Mouse (Mus musculus) midbrain, embryonic 11.5 days (tissue): ENCODE data around the gene Gm45716. TPM values are rescaled to one million over a fixed set of nuclear protein-coding genes. Genes with fewer than 3 reads are reported as not detected.

Experiments used
- ATAC-seq: fragments of 200-750 bp; cut with Nextera tagmentation; 2 replicates; pipeline ENCODE4 v1.8.0; 2017; ENCODE audit warnings: moderate TSS enrichment, moderate library complexity; ENCODE audit not compliant: low FRiP score
- DNase-seq: peaks from one replicate; pipeline ENCODE4 v3.0.0; 2015; ENCODE audit warnings: low spot score; ENCODE audit errors: missing footprints
- H3K27ac ChIP-seq: fragments of 300-500 bp; sonication (generic); 2 replicates; pipeline ENCODE4 v1.5.1; 2014; ENCODE audit warnings: low read depth, low read length
- H3K27me3 ChIP-seq: fragments of 300-500 bp; sonication (generic); 2 replicates; pipeline ENCODE4 v1.6.1; 2014; ENCODE audit warnings: mild to moderate bottlenecking, low read length, moderate library complexity, mixed read lengths; ENCODE audit not compliant: control insufficient read depth, insufficient read depth
- H3K36me3 ChIP-seq: fragments of 300-500 bp; sonication (generic); 2 replicates; pipeline ENCODE4 v1.6.1; 2014; ENCODE audit warnings: mild to moderate bottlenecking, low read length, moderate library complexity, mixed read lengths; ENCODE audit not compliant: control insufficient read depth, insufficient read depth
- H3K4me1 ChIP-seq: fragments of 300-500 bp; sonication (generic); 2 replicates; pipeline ENCODE4 v1.6.1; 2014; ENCODE audit warnings: low read length; ENCODE audit not compliant: control insufficient read depth, insufficient read depth
- H3K4me2 ChIP-seq: fragments of 300-500 bp; sonication (generic); 2 replicates; pipeline ENCODE4 v1.6.1; 2014; ENCODE audit warnings: mild to moderate bottlenecking, moderate library complexity
- H3K4me3 ChIP-seq: fragments of 300-500 bp; sonication (generic); 2 replicates; pipeline ENCODE4 v1.5.1; 2014; ENCODE audit warnings: low read depth, low read length
- H3K9ac ChIP-seq: fragments of 300-500 bp; sonication (generic); 2 replicates; pipeline ENCODE4 v1.6.1; 2014; ENCODE audit warnings: low read length
- H3K9me3 ChIP-seq: fragments of 300-500 bp; sonication (generic); 2 replicates; pipeline ENCODE4 v1.6.1; 2016; ENCODE audit warnings: low read length; ENCODE audit not compliant: control insufficient read depth
- WGBS: fragments of 180-500 bp; shearing (Covaris S2); extraction: QIAGEN DNeasy Blood & Tissue Kit; methylation state at CpG from one replicate; pipeline ENCODE4 v1.1.7; 2014; 5-methylcytosine and 5-hydroxymethylcytosine counted together
- polyA plus RNA-seq: library from polyadenylated mRNA; unstranded; fragments of >200 nt; fragmentation: Nextera tagmentation; extraction: Ambion mirVana; gene quantifications from 2 replicates; pipeline ENCODE4 v1.2.1, GENCODE M21; 2014

The Gm45716 gene
- 19.3 and 20.4 TPM in 2 replicates for polyA plus RNA-seq

DNA sequence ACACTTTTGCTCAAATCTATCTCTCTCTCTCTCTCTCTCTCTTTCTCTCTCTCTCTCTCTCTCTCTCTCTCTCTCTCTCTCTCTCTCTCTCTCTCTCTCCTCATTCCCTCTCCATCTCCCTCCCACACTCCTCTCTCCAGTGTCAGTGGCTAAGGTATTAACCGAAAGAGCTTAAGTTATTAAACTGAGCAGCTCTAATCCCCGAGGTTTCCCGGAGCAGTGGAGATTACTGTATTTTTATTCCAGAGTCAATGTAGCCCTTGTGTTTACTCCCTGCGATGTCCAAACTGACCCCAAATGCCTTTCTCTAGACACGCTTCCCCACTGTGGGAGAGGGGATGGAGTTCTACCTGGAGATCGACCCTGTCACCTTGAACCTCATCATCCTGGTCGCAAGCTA is at the start of gene Gm45716:
Gm45716 (plus strand) TSS at position 243 of the 400 bp plus-strand sequence.
- Histone ChIP-seq H3K4me2 (no peak within 1 kb of the TSS), H3K9me3 (no peaks in the 10 kb centered on the region), H3K36me3 (no peaks in the 10 kb centered on the region), H3K4me3 (no peak within 1 kb of the TSS), H3K9ac (no peak within 1 kb of the TSS), H3K4me1 (no peaks in the 10 kb centered on the region), H3K27me3 (no peaks in the 10 kb centered on the region), H3K27ac (no peak within 1 kb of the TSS)
- 88% methylated on average over 7 of the region's 7 CpGs for WGBS
- ATAC-seq = no peak
- DNase-seq = no peak

DNA sequence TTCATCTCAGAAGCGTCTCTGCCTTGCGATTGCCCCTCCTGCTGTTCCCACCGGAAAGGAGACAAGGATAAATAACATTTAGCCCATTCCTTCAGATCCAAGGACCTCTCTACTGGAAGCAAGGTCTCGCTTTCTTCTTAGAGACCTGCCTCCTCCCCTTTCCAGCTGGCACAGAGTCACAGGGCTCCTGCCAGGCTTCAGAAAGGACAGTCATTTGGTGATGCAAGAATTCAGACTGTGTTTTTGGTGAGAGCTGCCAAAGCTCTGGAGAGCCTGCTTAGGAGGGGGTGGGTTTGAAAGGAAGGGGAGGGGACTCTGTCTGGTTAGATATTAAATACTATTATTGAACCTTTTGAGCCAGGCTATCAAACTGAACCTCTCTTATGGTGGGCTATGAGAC is 45.1 kb upstream of the Gm45716 start:
- H3K27me3 ChIP-seq = no peaks in the 10 kb centered on the region
- H3K4me1 ChIP-seq = no peaks in the 10 kb centered on the region
- 56% methylated on average over 4 of the region's 4 CpGs for WGBS
- no peak overlapping the region for H3K27ac ChIP-seq
- no peak for ATAC-seq
- DNase-seq = no peak
- H3K4me2 ChIP-seq = no peak overlapping the region
- no peaks in the 10 kb centered on the region for H3K36me3 ChIP-seq
- no peak overlapping the region for H3K9ac ChIP-seq
- H3K4me3 ChIP-seq = no peak overlapping the region
- no peaks in the 10 kb centered on the region for H3K9me3 ChIP-seq

DNA sequence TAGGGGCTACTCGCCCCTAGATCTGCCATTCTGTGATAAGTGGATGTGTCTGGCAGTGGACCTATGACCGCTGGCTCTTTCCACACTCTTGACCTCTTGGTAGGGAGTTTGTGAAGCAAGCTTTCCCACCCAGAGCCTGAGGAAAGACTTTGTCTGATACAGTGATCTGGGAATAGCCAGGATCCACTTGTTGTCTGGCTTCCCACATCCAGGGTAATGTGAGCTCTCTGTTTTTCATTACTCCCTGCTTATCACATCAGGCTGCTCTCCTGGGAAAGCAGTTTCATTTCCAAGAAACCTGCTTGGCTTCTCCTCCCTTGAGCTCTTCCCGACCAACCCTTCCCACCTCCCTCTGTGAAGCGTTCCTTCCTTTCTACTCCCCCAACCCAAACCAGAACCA is 44.5 kb upstream of the Gm45716 start:
- 74% methylated on average over 4 of the region's 4 CpGs for WGBS
- DNase-seq (no peak), ATAC-seq (no peak)
- Histone ChIP-seq H3K9ac (no peak overlapping the region), H3K4me2 (no peak overlapping the region), H3K36me3 (no peaks in the 10 kb centered on the region), H3K4me1 (no peaks in the 10 kb centered on the region), H3K4me3 (no peak overlapping the region), H3K27me3 (no peaks in the 10 kb centered on the region), H3K27ac (no peak overlapping the region), H3K9me3 (no peaks in the 10 kb centered on the region)

- Histone ChIP-seq H3K9me3 (no peaks in the 10 kb centered on the region), H3K27me3 (no peaks in the 10 kb centered on the region), H3K4me1 (no peaks in the 10 kb centered on the region), H3K27ac (no peak overlapping the region), H3K4me2 (no peak overlapping the region), H3K4me3 (no peak overlapping the region), H3K36me3 (no peaks in the 10 kb centered on the region), H3K9ac (no peak overlapping the region)
- no peak for DNase-seq
- WGBS = 93% methylated on average over 17 of the region's 17 CpGs
- no peak for ATAC-seq
These were observed 41.2 kb upstream of the Gm45716 start for GRCm38 (mm10) chr11:90146086-90146860.

- H3K9ac ChIP-seq = peak overlapping the region; percentile 39; the same call in 1 of the 2 replicates
- no peak overlapping the region for H3K4me3 ChIP-seq
- no peaks in the 10 kb centered on the region for H3K27me3 ChIP-seq
- peak overlapping the region; percentile 55; the same call in 1 of the 2 replicates for H3K27ac ChIP-seq
- no peaks in the 10 kb centered on the region for H3K9me3 ChIP-seq
- WGBS = 32% methylated on average over 5 of the region's 5 CpGs
- H3K4me2 ChIP-seq = no peak overlapping the region
- H3K36me3 ChIP-seq = no peaks in the 10 kb centered on the region
- ATAC-seq (no peak), DNase-seq (no peak)
- peaks cover 8% of the 10 kb centered on the region for H3K4me1 ChIP-seq
These were observed 32.4 kb upstream of the Gm45716 start for GRCm38 (mm10) chr11:90155066-90155465.

DNA sequence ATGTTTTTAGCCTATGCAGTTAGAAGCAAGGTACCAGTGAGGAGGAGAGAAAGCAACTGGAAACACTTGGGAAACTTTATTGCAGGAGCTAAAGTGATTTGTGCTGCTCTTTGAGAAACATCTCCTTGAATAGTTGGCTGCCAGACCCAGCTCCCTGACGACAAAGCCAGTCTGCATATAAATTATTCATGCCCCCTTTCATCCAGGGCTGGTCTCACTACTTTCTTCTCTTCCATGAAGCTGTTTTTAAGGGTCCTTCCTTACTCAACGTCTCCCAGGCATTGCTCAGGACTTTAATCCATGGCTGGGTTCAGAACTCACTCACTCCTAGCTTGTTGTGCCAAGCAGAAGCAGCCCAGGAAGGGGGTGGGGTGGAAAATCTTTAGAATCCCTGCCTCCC is 32.0 kb upstream of the Gm45716 start:
- peak overlapping the region; percentile 55; the same call in 1 of the 2 replicates for H3K27ac ChIP-seq
- DNase-seq (peak; percentile 88), ATAC-seq (peak; percentile 82)
- H3K4me1 ChIP-seq = peaks cover 8% of the 10 kb centered on the region
- 4% methylated on average over 2 of the region's 2 CpGs for WGBS
- no peaks in the 10 kb centered on the region for H3K36me3 ChIP-seq
- H3K27me3 ChIP-seq = no peaks in the 10 kb centered on the region
- H3K4me2 ChIP-seq = no peak overlapping the region
- H3K9me3 ChIP-seq = no peaks in the 10 kb centered on the region
- H3K9ac ChIP-seq = peak overlapping the region; percentile 39; the same call in 1 of the 2 replicates
- H3K4me3 ChIP-seq = no peak overlapping the region

DNA sequence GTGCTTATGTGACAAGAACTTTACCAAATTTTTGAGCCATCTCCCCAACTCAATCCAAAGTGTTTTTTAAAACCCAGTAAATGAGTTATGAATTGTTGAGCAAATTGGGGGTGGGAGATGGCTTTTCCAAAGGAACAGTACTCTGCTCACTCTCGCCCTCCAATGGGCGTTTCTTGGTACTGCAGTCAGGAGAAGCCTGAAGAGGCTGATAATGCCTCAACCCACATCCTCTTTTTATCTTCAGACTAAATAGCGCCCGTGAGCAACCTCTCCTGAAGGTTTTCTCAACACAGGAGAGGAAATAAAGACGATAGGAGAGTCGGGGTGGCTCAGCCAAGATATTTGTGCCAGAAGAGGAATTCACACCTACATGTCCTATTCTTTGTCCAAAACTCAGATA is 19.7 kb upstream of the Gm45716 start:
- DNase-seq (no peak), ATAC-seq (no peak)
- Histone ChIP-seq H3K4me2 (no peak overlapping the region), H3K36me3 (no peaks in the 10 kb centered on the region), H3K27me3 (no peaks in the 10 kb centered on the region), H3K9ac (no peak overlapping the region), H3K27ac (no peak overlapping the region), H3K4me1 (no peaks in the 10 kb centered on the region), H3K9me3 (no peaks in the 10 kb centered on the region), H3K4me3 (no peak overlapping the region)
- WGBS = 21% methylated on average over 6 of the region's 6 CpGs

GRCm38 (mm10) chr11:90168338-90169065 is 19.0 kb upstream of the Gm45716 start:
- Histone ChIP-seq H3K27me3 (no peaks in the 10 kb centered on the region), H3K9me3 (no peaks in the 10 kb centered on the region), H3K27ac (no peak overlapping the region), H3K4me3 (no peak overlapping the region), H3K36me3 (no peaks in the 10 kb centered on the region), H3K4me2 (no peak overlapping the region), H3K9ac (no peak overlapping the region), H3K4me1 (no peaks in the 10 kb centered on the region)
- ATAC-seq (no peak), DNase-seq (no peak)
- WGBS = 83% methylated on average over 10 of the region's 10 CpGs
